Mouse (Mus musculus): Measurements from ENCODE around the gene Ldlrad1. TPM values are rescaled to one million over a fixed set of nuclear protein-coding genes. Genes with fewer than 3 reads are reported as not detected.

Ldlrad1 gene
- total and polyA plus RNA-seq, 3 experiments: 0.15 TPM; not detected in 2

DNA sequence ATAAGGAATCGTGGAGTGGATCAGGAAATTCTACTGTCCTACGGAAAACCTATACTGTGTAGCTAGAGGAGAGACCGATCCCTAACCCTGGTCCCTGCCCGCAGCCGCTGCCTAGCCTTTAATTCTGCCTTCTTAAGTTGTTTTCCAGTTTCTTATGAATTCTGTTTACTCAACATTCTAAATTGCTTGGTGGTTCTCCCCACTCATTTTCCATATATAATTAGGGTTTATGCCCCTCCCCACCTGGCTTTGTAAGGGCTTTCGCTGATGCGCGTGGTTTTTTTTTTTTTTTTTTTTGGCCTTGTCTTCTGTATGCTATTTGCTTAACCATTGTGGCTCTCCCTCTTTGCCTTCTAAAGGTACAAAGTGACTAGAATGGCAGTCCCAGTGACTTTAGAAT is 29.4 kb upstream of the Ldlrad1 start:
- Histone ChIP-seq H3K9ac (ENCODE audit: control insufficient read depth, low read depth, low read length, poor library complexity, severe bottlenecking) (peak overlapping the region; percentile 85), H3K4me3 (ENCODE audit: control insufficient read depth in 1 of 2, insufficient read depth in 1 of 2, low read depth in 2 of 2, low read length in 2 of 2) (peak overlapping the region; percentile 73 to 91), H3K4me1 (ENCODE audit: control insufficient read depth in 1 of 2, insufficient read depth in 2 of 2, low read length in 2 of 2) (peaks cover 11 to 12% of the 10 kb centered on the region in 2 experiments), H3K79me2 (ENCODE audit: control insufficient read depth, insufficient read depth, low read length, poor library complexity) (peaks cover 48% of the 10 kb centered on the region), H3K9me3 (replicated peaks; ENCODE audit: insufficient read depth, low read length) (no peaks in the 10 kb centered on the region), H3K36me3 (ENCODE audit: control insufficient read depth in 1 of 2, insufficient read depth in 2 of 2, low read length in 2 of 2) (peaks cover 0 to 32% of the 10 kb centered on the region in 2 experiments), H3K27ac (ENCODE audit: control insufficient read depth, low read depth, low read length) (peak overlapping the region; percentile 77), H3K27me3 (ENCODE audit: control insufficient read depth in 1 of 2, insufficient read depth in 2 of 2, low read length in 2 of 2) (no peaks in the 10 kb centered on the region)
- DNase-seq (ENCODE audit: low read depth, low spot score): no peak
- TF ChIP-seq POLR2A (IDR thresholded peaks at IDR 0.05; ENCODE audit: control insufficient read depth in 1 of 2, insufficient read depth in 1 of 2, low read depth in 1 of 2, low read length in 2 of 2, poor library complexity in 1 of 2) (no peak), ZNF384 (IDR thresholded peaks at IDR 0.05; ENCODE audit: low read depth, low read length) (peak; percentile 97)

DNA sequence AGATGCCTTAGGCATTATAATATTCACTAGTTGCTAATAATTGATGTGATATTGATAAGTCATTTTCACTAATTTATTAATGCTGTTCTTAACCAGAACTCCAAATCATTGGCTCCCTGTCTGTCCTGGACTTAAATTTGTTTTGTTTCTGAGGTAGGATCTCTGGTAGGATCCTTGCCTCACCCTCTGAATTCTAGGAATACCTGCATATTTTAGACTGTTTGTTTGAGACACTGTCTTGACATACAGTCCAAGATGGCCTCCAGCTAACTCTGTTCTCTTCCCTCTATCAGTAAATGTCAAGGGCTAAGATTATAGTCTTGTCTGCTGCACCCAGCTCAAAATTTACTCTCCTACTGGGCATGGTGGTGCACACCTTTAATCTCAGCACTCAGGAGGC is 28.2 kb upstream of the Ldlrad1 start:
- Histone ChIP-seq H3K4me3 (ENCODE audit: control insufficient read depth in 1 of 2, insufficient read depth in 1 of 2, low read depth in 2 of 2, low read length in 2 of 2) (no peak overlapping the region), H3K9ac (ENCODE audit: control insufficient read depth, low read depth, low read length, poor library complexity, severe bottlenecking) (no peak overlapping the region), H3K9me3 (replicated peaks; ENCODE audit: insufficient read depth, low read length) (no peaks in the 10 kb centered on the region), H3K36me3 (ENCODE audit: control insufficient read depth in 1 of 2, insufficient read depth in 2 of 2, low read length in 2 of 2) (peaks cover 6 to 32% of the 10 kb centered on the region in 2 experiments), H3K4me1 (ENCODE audit: control insufficient read depth in 1 of 2, insufficient read depth in 2 of 2, low read length in 2 of 2) (peaks cover 11 to 12% of the 10 kb centered on the region in 2 experiments), H3K27ac (ENCODE audit: control insufficient read depth, low read depth, low read length) (no peak overlapping the region), H3K79me2 (ENCODE audit: control insufficient read depth, insufficient read depth, low read length, poor library complexity) (peaks cover 49% of the 10 kb centered on the region), H3K27me3 (ENCODE audit: control insufficient read depth in 1 of 2, insufficient read depth in 2 of 2, low read length in 2 of 2) (no peaks in the 10 kb centered on the region)
- TF ChIP-seq RAD21 (IDR thresholded peaks at IDR 0.05; ENCODE audit: low read depth, low read length): no peak
- no peak for TF ChIP-seq NRF1 (IDR thresholded peaks at IDR 0.05; ENCODE audit: insufficient read depth, low read depth, low read length, poor library complexity, severe bottlenecking)
- no peak for TF ChIP-seq MEF2A (IDR thresholded peaks at IDR 0.05; ENCODE audit: extremely low read depth, insufficient replicate concordance, low read depth, low read length, poor library complexity, severe bottlenecking)
- no peak for TF ChIP-seq CTCF (IDR thresholded peaks at IDR 0.05 in 2 of 3, conservative IDR thresholded peaks at IDR 0.05 in 1 of 3; ENCODE audit: control insufficient read depth in 1 of 3, insufficient read depth in 1 of 3, low read depth in 2 of 3, low read length in 3 of 3, poor library complexity in 1 of 3, severe bottlenecking in 1 of 3)
- DNase-seq (ENCODE audit: low read depth, low spot score): no peak

DNA sequence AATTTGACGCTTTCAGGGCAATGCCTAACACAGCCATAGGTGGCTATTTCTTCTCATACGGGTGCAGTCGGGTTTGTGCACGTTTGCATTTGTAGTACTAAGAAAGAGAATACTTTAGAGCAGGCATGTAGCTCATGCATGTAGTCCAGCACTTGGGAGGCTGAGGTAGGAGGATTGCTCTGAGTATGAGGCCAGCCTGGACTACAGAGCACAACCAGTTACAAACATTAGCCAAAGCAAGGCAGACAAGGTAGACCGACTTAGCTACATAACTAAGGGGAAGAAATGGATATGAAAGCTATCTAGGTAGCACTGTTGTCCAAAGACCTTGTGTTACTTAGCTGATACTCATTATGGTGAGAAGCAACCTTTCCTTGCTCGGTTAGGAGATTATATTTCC is 27.1 kb upstream of the Ldlrad1 start:
- H3K27me3 ChIP-seq (ENCODE audit: control insufficient read depth in 1 of 2, insufficient read depth in 2 of 2, low read length in 2 of 2): no peaks in the 10 kb centered on the region
- no peak overlapping the region for H3K27ac ChIP-seq (ENCODE audit: control insufficient read depth, low read depth, low read length)
- no peaks in the 10 kb centered on the region for H3K9me3 ChIP-seq (replicated peaks; ENCODE audit: insufficient read depth, low read length)
- DNase-seq (ENCODE audit: low read depth, low spot score): peak; percentile 25
- H3K4me3 ChIP-seq (ENCODE audit: control insufficient read depth in 1 of 2, insufficient read depth in 1 of 2, low read depth in 2 of 2, low read length in 2 of 2): no peak overlapping the region
- peaks cover 11 to 12% of the 10 kb centered on the region in 2 experiments for H3K4me1 ChIP-seq (ENCODE audit: control insufficient read depth in 1 of 2, insufficient read depth in 2 of 2, low read length in 2 of 2)
- peaks cover 16 to 30% of the 10 kb centered on the region in 2 experiments for H3K36me3 ChIP-seq (ENCODE audit: control insufficient read depth in 1 of 2, insufficient read depth in 2 of 2, low read length in 2 of 2)
- no peak overlapping the region for H3K9ac ChIP-seq (ENCODE audit: control insufficient read depth, low read depth, low read length, poor library complexity, severe bottlenecking)
- peaks cover 47% of the 10 kb centered on the region for H3K79me2 ChIP-seq (ENCODE audit: control insufficient read depth, insufficient read depth, low read length, poor library complexity)
- TF ChIP-seq ZMIZ1 (IDR thresholded peaks at IDR 0.05; ENCODE audit: low read depth, low read length) (no peak), TCF12 (IDR thresholded peaks at IDR 0.05; ENCODE audit: low read depth, low read length) (no peak), ZKSCAN1 (IDR thresholded peaks at IDR 0.05; ENCODE audit: low read depth, low read length) (no peak), POLR2A (IDR thresholded peaks at IDR 0.05; ENCODE audit: control insufficient read depth in 1 of 2, insufficient read depth in 1 of 2, low read depth in 1 of 2, low read length in 2 of 2, poor library complexity in 1 of 2) (no peak), UBTF (IDR thresholded peaks at IDR 0.05; ENCODE audit: borderline replicate concordance, insufficient read depth, low read depth, low read length) (no peak), CTCF (IDR thresholded peaks at IDR 0.05 in 2 of 3, conservative IDR thresholded peaks at IDR 0.05 in 1 of 3; ENCODE audit: control insufficient read depth in 1 of 3, insufficient read depth in 1 of 3, low read depth in 2 of 3, low read length in 3 of 3, poor library complexity in 1 of 3, severe bottlenecking in 1 of 3) (no peak), KAT2A (conservative IDR thresholded peaks at IDR 0.05; ENCODE audit: low read depth, low read length) (no peak), POLR2AphosphoS2 (IDR thresholded peaks at IDR 0.05; ENCODE audit: low read length) (no peak), CHD2 (IDR thresholded peaks at IDR 0.05; ENCODE audit: low read length) (no peak), MYC (IDR thresholded peaks at IDR 0.05; ENCODE audit: low read depth, low read length) (no peak), JUND (IDR thresholded peaks at IDR 0.05; ENCODE audit: low read depth, low read length) (no peak)
